Mouse (Mus musculus) erythroblast, embryonic 14.5 days (primary cell): ENCODE results near the gene Tubd1.

ENCODE experiments used
- GATA1 ChIP-seq: IDR thresholded peaks from 2 replicates; pipeline ENCODE4 v1.6.1; 2012; ENCODE audit warnings: low read length, inconsistent platforms, mixed read lengths
- TAL1 ChIP-seq: IDR thresholded peaks from 3 replicates; pipeline ENCODE4 v1.6.1; 2012; ENCODE audit warnings: low read length, inconsistent platforms, mixed read lengths

GRCm38 (mm10) chr11:86578106-86578808 lies 33.5 kb downstream of the Tubd1 start:
- TF ChIP-seq TAL1: no peak
- TF ChIP-seq GATA1: no peak
